Mouse (Mus musculus) layer of hippocampus, adult 6 months (tissue): ENCODE results near the gene Olfr655. TPM values are rescaled to one million over a fixed set of nuclear protein-coding genes. Genes with fewer than 3 reads are reported as not detected.

ENCODE experiments used
- long read RNA-seq, 2 experiments: library from polyadenylated mRNA; unstranded; transcript quantifications; one replicate each; pipeline ENCODE4 v2.0.0; 2019 to 2020
- polyA plus RNA-seq: library from polyadenylated mRNA; unstranded; fragments of <200 nt; fragmentation: Nextera tagmentation; gene quantifications from 2 replicates; pipeline ENCODE4 v1.2.3, GENCODE M21; 2021

Olfr655 gene
- not detected in 2 replicates for polyA plus RNA-seq
- long read RNA-seq, experiment 1 = 0 reads
- long read RNA-seq, experiment 2 = 0 reads

GRCm38 (mm10) chr7:104601679-104602078 lies at the start of gene Olfr655:
TSS of gene Olfr655 (minus strand) at chr7:104601779.

GRCm38 (mm10) chr7:104646841-104647482 lies 45.4 kb upstream of the Olfr655 start, which contains the start of gene Olfr658:
TSS of gene Olfr658 (minus strand) at chr7:104647305.

GRCm38 (mm10) chr7:104624494-104624893 lies 22.9 kb upstream of the Olfr655 start, which contains the start of gene Olfr657:
TSS of gene Olfr657 (plus strand) at chr7:104624794.

GRCm38 (mm10) chr7:104613655-104614054 lies 12.1 kb upstream of the Olfr655 start, which contains the start of gene Olfr656:
TSS of gene Olfr656 (plus strand) at chr7:104613955.

GRCm38 (mm10) chr7:104586725-104587124 lies 14.9 kb downstream of the Olfr655 start, which contains the start of gene Olfr654:
TSS of gene Olfr654 (plus strand) at chr7:104587025.

GRCm38 (mm10) chr7:104577014-104577413 lies 24.6 kb downstream of the Olfr655 start, which contains the start of gene Olfr653:
TSS of gene Olfr653 (plus strand) at chr7:104577314.

GRCm38 (mm10) chr7:104560601-104561000 lies 41.0 kb downstream of the Olfr655 start, which contains the start of gene Olfr652:
TSS of gene Olfr652 (plus strand) at chr7:104560901.

GRCm38 (mm10) chr7:104549833-104550232 lies 51.7 kb downstream of the Olfr655 start, which contains the start of gene Olfr651:
TSS of gene Olfr651 (plus strand) at chr7:104550133.

Other genes starting within 250 kb of the Olfr655 start
- 0.25 and 0.51 TPM in 2 replicates for gene Trim12c, start 248.4 kb downstream of the Olfr655 start, polyA plus RNA-seq
- 0.06 TPM in 1 of 2 replicates, not detected in the other for gene Trim30b, start 231.9 kb downstream of the Olfr655 start, polyA plus RNA-seq
- gene Trim30c, start 200.9 kb downstream of the Olfr655 start, polyA plus RNA-seq = 0.10 TPM in 1 of 2 replicates, not detected in the other
- 0.23 and 0.51 TPM in 2 replicates for gene Trim30a, start 136.6 kb downstream of the Olfr655 start, polyA plus RNA-seq
- gene Trim30d, start 93.9 kb downstream of the Olfr655 start, polyA plus RNA-seq = 0.45 and 0.69 TPM in 2 replicates
- not detected in 2 replicates for gene Olfr651, start 51.6 kb downstream of the Olfr655 start, polyA plus RNA-seq
- not detected in 2 replicates for gene Olfr652, start 40.9 kb downstream of the Olfr655 start, polyA plus RNA-seq
- gene Olfr653, start 24.5 kb downstream of the Olfr655 start, polyA plus RNA-seq = not detected in 2 replicates
- gene Olfr654, start 14.8 kb downstream of the Olfr655 start, polyA plus RNA-seq = not detected in 2 replicates
- not detected in 2 replicates for gene Olfr656, start 12.2 kb upstream of the Olfr655 start, polyA plus RNA-seq
- not detected in 2 replicates for gene Olfr657, start 23.0 kb upstream of the Olfr655 start, polyA plus RNA-seq
- gene Olfr658, start 45.5 kb upstream of the Olfr655 start, polyA plus RNA-seq = 0.06 and 0.08 TPM in 2 replicates
- gene Olfr659, start 65.0 kb upstream of the Olfr655 start, polyA plus RNA-seq = not detected in 2 replicates
- not detected in 2 replicates for gene Olfr661, start 84.7 kb upstream of the Olfr655 start, polyA plus RNA-seq
- not detected in 2 replicates for gene Usp17le, start 175.7 kb upstream of the Olfr655 start, polyA plus RNA-seq
- not detected in 2 replicates for gene Usp17lb, start 240.8 kb upstream of the Olfr655 start, polyA plus RNA-seq